Mouse (Mus musculus): Measurements from ENCODE around the gene Slc2a5. TPM values are rescaled to one million over a fixed set of nuclear protein-coding genes. Genes with fewer than 3 reads are reported as not detected.

The Slc2a5 gene
- polyA plus RNA-seq, 1 experiment from 2014 or later: 0.79 TPM

DNA sequence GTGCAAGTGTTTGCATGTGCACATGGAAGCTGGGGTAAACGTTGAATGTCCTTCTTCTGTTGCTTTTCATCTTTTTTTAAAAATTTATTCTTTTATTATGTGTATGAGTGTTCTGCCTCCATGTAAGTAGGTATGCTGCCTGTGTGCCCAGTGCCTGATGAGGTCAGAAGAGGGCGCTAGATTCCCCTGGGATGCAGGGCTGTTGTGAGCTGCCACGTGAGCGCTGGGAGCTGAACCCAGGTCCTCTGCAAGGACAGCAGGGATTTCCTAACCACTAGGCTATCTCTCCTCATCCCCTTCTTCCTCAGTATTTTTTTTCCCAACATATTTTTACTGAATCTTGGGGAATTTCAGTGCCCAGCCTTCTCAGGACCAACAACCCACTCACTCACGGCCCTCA, 7.3 kb downstream of the Slc2a5 start:
- peaks cover 10% of the 10 kb centered on the region; the same call in 1 of the 2 replicates for H3K4me1 ChIP-seq (ENCODE audit: control insufficient read depth, insufficient read depth, low read length)
- H3K9ac ChIP-seq (ENCODE audit: low read depth, low read length): no peak overlapping the region
- H3K4me3 ChIP-seq (ENCODE audit: low read depth, low read length): no peak overlapping the region
- H3K27me3 ChIP-seq (ENCODE audit: control insufficient read depth, insufficient read depth, low read length): no peaks in the 10 kb centered on the region
- ATAC-seq (replicated peaks; ENCODE audit: insufficient number of reproducible peaks, low FRiP score, low TSS enrichment): no peak
- H3K9me3 ChIP-seq (replicated peaks; ENCODE audit: control insufficient read depth, low read length): no peaks in the 10 kb centered on the region
- H3K27ac ChIP-seq (ENCODE audit: low read depth, low read length): no peak overlapping the region
- no peak overlapping the region for H3K4me2 ChIP-seq
- WGBS (ENCODE audit: insufficient replicate concordance): 87% methylated on average over 5 of the region's 5 CpGs
- H3K36me3 ChIP-seq (ENCODE audit: control insufficient read depth, insufficient read depth, low read length): no peaks in the 10 kb centered on the region

DNA sequence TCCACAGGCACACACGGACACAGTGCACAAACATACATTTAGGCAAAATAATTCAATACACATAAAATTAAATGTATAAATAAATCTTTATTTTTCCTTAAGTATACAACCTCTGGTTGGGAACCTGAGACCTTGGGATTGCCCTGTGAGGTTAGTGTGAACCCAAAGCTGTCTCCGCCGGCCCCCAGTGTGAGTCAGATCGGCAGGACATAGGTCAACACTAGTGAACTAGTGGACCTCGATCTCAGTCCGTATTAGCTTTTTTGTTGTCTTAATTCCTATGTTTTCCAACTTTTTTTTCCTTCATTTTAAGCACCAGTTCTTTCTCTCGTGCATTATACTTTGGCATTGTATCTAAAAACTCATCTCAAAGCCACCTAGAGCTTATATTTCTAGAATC, 8.8 kb downstream of the Slc2a5 start:
- Histone ChIP-seq H3K4me1 (ENCODE audit: control insufficient read depth, insufficient read depth, low read length) (peaks cover 7% of the 10 kb centered on the region), H3K36me3 (ENCODE audit: control insufficient read depth, insufficient read depth, low read length) (no peaks in the 10 kb centered on the region), H3K27me3 (ENCODE audit: control insufficient read depth, insufficient read depth, low read length) (no peaks in the 10 kb centered on the region), H3K27ac (ENCODE audit: low read depth, low read length) (no peak overlapping the region), H3K4me2 (no peak overlapping the region), H3K4me3 (ENCODE audit: low read depth, low read length) (no peak overlapping the region), H3K9ac (ENCODE audit: low read depth, low read length) (no peak overlapping the region), H3K9me3 (replicated peaks; ENCODE audit: control insufficient read depth, low read length) (no peaks in the 10 kb centered on the region)
- WGBS (ENCODE audit: insufficient replicate concordance): 82% methylated on average over 7 of the region's 7 CpGs
- ATAC-seq (replicated peaks; ENCODE audit: insufficient number of reproducible peaks, low FRiP score, low TSS enrichment): no peak

DNA sequence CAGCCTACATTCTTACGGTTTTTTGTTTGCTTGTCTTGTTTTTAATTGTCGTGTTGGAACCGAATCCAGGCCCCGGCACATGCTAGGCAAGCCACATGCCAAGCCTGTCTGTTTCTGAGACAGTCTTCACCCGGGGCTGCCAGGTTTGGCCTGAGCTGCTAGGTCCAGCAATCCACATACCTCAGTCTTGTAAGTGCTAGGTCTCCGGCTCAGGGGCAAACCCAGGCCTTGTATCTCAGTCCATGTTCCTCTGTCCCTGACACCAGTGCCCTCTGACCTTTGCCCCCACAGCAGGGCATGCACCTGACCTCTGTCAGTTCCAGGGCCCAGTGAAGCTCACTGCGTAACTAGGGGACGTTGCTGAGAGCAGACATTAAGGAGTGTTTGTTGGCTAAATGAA, 9.5 kb downstream of the Slc2a5 start:
- H3K36me3 ChIP-seq (ENCODE audit: control insufficient read depth, insufficient read depth, low read length): no peaks in the 10 kb centered on the region
- WGBS (ENCODE audit: insufficient replicate concordance): 74% methylated on average over 8 of the region's 8 CpGs

DNA sequence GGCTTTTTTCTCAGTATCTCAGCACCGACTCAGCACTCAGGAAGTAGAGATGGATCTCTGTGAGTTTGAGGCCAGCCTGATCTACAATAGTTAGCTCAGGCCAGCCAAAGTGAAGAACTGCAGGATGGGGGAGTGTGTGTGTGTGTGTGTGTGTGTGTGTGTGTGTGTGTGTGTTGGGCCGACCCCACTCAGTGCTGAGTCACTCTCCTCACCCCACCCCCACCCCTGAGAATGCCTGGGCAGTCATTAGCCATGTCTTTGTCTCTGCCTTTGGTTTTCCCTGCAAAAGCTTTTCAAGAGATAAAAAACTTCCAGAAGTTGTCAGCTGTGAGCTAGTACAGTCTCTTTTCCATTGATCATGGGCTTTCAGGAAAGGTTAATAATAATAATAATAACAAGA, 11.6 kb downstream of the Slc2a5 start:
- WGBS (ENCODE audit: insufficient replicate concordance): 27% methylated on average over 2 of the region's 2 CpGs
- H3K4me3 ChIP-seq (ENCODE audit: low read depth, low read length): no peak overlapping the region
- H3K27ac ChIP-seq (ENCODE audit: low read depth, low read length): no peak overlapping the region
- H3K36me3 ChIP-seq (ENCODE audit: control insufficient read depth, insufficient read depth, low read length): no peaks in the 10 kb centered on the region
- no peak for ATAC-seq (replicated peaks; ENCODE audit: insufficient number of reproducible peaks, low FRiP score, low TSS enrichment)
- no peak overlapping the region for H3K9ac ChIP-seq (ENCODE audit: low read depth, low read length)
- H3K9me3 ChIP-seq (replicated peaks; ENCODE audit: control insufficient read depth, low read length): no peaks in the 10 kb centered on the region
- H3K4me2 ChIP-seq: no peak overlapping the region
- peaks cover 10% of the 10 kb centered on the region for H3K4me1 ChIP-seq (ENCODE audit: control insufficient read depth, insufficient read depth, low read length)
- 0 out of 2 replicates have a peak, but pooled peaks cover 2% of the 10 kb centered on the region for H3K27me3 ChIP-seq (ENCODE audit: control insufficient read depth, insufficient read depth, low read length)

More for the DNA sequence above, 9.5 kb downstream of the Slc2a5 start:
- no peak overlapping the region for H3K4me2 ChIP-seq
- peaks cover 10% of the 10 kb centered on the region for H3K4me1 ChIP-seq (ENCODE audit: control insufficient read depth, insufficient read depth, low read length)
- no peaks in the 10 kb centered on the region for H3K27me3 ChIP-seq (ENCODE audit: control insufficient read depth, insufficient read depth, low read length)
- ATAC-seq (replicated peaks; ENCODE audit: insufficient number of reproducible peaks, low FRiP score, low TSS enrichment): no peak
- no peak overlapping the region for H3K9ac ChIP-seq (ENCODE audit: low read depth, low read length)
- no peaks in the 10 kb centered on the region for H3K9me3 ChIP-seq (replicated peaks; ENCODE audit: control insufficient read depth, low read length)
- no peak overlapping the region for H3K4me3 ChIP-seq (ENCODE audit: low read depth, low read length)
- H3K27ac ChIP-seq (ENCODE audit: low read depth, low read length): no peak overlapping the region

DNA sequence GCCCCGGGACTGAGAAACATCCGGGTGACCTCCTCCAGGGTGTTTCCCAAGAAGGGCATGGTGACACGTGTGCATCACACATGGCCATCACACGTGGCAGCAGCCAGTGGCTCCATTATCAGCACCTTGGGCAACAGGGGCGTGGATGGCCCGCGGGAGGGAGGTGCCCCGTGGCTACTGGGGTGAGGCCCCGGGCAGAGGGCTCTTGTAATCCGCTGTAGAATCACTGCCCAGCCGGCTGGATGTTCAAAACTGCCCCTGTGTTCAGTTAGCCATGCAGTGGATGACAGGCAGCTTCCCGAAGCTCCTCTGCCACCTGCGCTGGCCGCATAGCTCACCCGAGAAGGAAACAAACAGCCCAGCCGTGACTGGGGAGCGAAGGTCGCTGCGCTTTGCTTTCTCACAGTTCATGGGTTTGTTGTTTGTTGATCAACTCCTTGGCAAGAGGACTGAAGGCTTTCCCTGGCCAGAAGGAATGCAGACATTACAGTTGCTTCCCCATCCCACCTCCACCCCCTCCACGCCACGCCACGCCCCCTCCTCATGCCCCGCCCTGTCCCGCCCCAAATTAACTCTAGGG, 13.7 kb downstream of the Slc2a5 start:
- 0 out of 2 replicates have a peak, but pooled peaks cover 2% of the 10 kb centered on the region for H3K27me3 ChIP-seq (ENCODE audit: control insufficient read depth, insufficient read depth, low read length)
- H3K4me2 ChIP-seq: peak overlapping the region; percentile 66
- no peaks in the 10 kb centered on the region for H3K36me3 ChIP-seq (ENCODE audit: control insufficient read depth, insufficient read depth, low read length)
- no peak overlapping the region for H3K27ac ChIP-seq (ENCODE audit: low read depth, low read length)
- H3K9me3 ChIP-seq (replicated peaks; ENCODE audit: control insufficient read depth, low read length): no peaks in the 10 kb centered on the region
- peaks cover 11% of the 10 kb centered on the region for H3K4me1 ChIP-seq (ENCODE audit: control insufficient read depth, insufficient read depth, low read length)
- 0 out of 2 replicates have a peak overlapping the region, but pooled peaks have one; percentile 40 for H3K9ac ChIP-seq (ENCODE audit: low read depth, low read length)
- ATAC-seq (replicated peaks; ENCODE audit: insufficient number of reproducible peaks, low FRiP score, low TSS enrichment): no peak
- peak overlapping the region; percentile 32 for H3K4me3 ChIP-seq (ENCODE audit: low read depth, low read length)
- WGBS (ENCODE audit: insufficient replicate concordance): 24% methylated on average over 24 of the region's 24 CpGs

DNA sequence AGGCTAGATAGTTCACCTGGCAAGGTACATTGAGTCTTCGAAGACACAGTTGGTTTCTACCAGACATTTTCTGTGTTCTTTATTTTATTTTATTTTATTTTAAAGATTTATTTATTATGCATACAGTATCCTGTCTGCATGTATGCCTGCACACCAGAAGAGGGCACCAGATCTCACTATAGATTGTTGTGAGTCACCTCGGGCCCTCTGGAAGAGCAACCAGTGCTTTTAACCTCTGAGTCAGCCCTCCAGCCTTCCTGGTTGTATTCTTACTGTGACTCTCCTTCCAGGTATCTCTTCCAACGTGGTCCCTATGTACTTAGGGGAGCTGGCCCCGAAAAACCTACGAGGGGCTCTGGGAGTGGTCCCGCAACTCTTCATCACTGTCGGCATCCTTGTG, 16.2 kb downstream of the Slc2a5 start:
- WGBS (ENCODE audit: insufficient replicate concordance): 76% methylated on average over 7 of the region's 7 CpGs
- H3K27ac ChIP-seq (ENCODE audit: low read depth, low read length): no peak overlapping the region
- ATAC-seq (replicated peaks; ENCODE audit: insufficient number of reproducible peaks, low FRiP score, low TSS enrichment): no peak
- H3K27me3 ChIP-seq (ENCODE audit: control insufficient read depth, insufficient read depth, low read length): 0 out of 2 replicates have a peak, but pooled peaks cover 2% of the 10 kb centered on the region
- no peak overlapping the region for H3K9ac ChIP-seq (ENCODE audit: low read depth, low read length)
- no peak overlapping the region for H3K4me2 ChIP-seq
- no peak overlapping the region for H3K4me3 ChIP-seq (ENCODE audit: low read depth, low read length)
- no peaks in the 10 kb centered on the region for H3K36me3 ChIP-seq (ENCODE audit: control insufficient read depth, insufficient read depth, low read length)
- peaks cover 17% of the 10 kb centered on the region for H3K4me1 ChIP-seq (ENCODE audit: control insufficient read depth, insufficient read depth, low read length)
- H3K9me3 ChIP-seq (replicated peaks; ENCODE audit: control insufficient read depth, low read length): no peaks in the 10 kb centered on the region

DNA sequence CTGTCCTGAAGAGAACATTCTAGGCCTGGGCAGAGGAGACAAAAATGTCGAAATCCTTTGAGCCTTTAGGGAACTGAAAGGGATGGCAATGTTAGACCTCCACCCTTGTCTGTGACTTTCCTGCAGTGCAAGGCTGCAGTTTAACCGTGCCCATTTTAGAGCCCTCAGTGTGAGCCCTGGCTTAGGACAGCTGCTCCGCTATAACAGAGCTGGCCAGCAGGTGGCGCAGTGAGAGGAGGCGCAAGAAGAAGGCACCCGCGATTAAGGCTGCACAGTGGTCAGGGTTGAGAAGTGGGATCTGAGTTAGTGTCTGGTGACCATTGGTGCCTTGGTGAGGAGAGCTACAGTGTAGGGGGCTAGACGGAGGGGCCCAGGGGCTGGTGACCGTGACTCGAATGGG, 17.6 kb downstream of the Slc2a5 start:
- 6% methylated on average over 10 of the region's 10 CpGs for WGBS (ENCODE audit: insufficient replicate concordance)
- Histone ChIP-seq H3K4me3 (ENCODE audit: low read depth, low read length) (no peak overlapping the region), H3K9me3 (replicated peaks; ENCODE audit: control insufficient read depth, low read length) (no peaks in the 10 kb centered on the region), H3K27me3 (ENCODE audit: control insufficient read depth, insufficient read depth, low read length) (0 out of 2 replicates have a peak, but pooled peaks cover 2% of the 10 kb centered on the region), H3K4me1 (ENCODE audit: control insufficient read depth, insufficient read depth, low read length) (peaks cover 13% of the 10 kb centered on the region), H3K27ac (ENCODE audit: low read depth, low read length) (no peak overlapping the region), H3K36me3 (ENCODE audit: control insufficient read depth, insufficient read depth, low read length) (no peaks in the 10 kb centered on the region), H3K9ac (ENCODE audit: low read depth, low read length) (no peak overlapping the region), H3K4me2 (no peak overlapping the region)
- ATAC-seq (replicated peaks; ENCODE audit: insufficient number of reproducible peaks, low FRiP score, low TSS enrichment): no peak

DNA sequence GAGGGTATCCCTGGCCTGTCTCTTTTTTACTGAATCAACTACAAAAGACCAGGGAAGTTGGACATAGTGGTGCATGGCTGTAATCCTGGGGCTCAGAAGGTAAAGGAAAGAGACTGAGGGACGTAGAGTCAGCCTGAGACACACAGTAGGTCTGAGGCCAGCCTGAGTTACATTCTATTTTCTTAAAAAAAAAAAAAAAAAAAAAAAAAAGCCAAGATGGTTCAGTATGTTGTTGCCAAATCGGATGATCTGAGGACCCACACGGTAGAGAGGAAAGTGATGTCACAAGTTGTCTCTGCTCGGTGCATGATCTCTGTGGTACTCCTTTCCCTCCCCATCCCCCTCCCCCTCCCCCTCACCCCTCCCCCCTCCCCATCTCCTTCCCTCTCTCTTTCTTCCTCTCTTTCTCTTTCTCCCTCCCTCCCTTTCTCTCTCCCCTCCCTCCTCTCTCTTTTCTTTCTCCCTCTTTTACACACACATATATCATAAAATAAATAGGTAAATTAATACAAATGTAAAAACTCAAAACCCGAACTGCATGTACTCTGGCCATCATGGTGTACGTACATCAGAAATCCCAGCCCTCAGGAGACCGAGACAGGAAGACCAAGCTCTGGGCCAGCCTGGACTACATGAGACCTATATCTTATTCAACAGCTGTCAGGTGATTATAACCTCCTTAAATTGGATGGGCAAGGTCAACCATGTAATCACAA, 18.4 kb downstream of the Slc2a5 start:
- Histone ChIP-seq H3K9ac (ENCODE audit: low read depth, low read length) (no peak overlapping the region), H3K27me3 (ENCODE audit: control insufficient read depth, insufficient read depth, low read length) (0 out of 2 replicates have a peak, but pooled peaks cover 2% of the 10 kb centered on the region), H3K36me3 (ENCODE audit: control insufficient read depth, insufficient read depth, low read length) (no peaks in the 10 kb centered on the region), H3K4me1 (ENCODE audit: control insufficient read depth, insufficient read depth, low read length) (peaks cover 13% of the 10 kb centered on the region), H3K4me3 (ENCODE audit: low read depth, low read length) (no peak overlapping the region), H3K9me3 (replicated peaks; ENCODE audit: control insufficient read depth, low read length) (no peaks in the 10 kb centered on the region), H3K27ac (ENCODE audit: low read depth, low read length) (no peak overlapping the region), H3K4me2 (no peak overlapping the region)
- WGBS (ENCODE audit: insufficient replicate concordance): 75% methylated on average over 7 of the region's 7 CpGs
- ATAC-seq (replicated peaks; ENCODE audit: insufficient number of reproducible peaks, low FRiP score, low TSS enrichment): no peak
